Mouse (Mus musculus) adrenal gland, postnatal 10 days (tissue): Measurements from ENCODE around the gene Nek9. TPM values are rescaled to one million over a fixed set of nuclear protein-coding genes. Genes with fewer than 3 reads are reported as not detected.

Experiments
- DNase-seq: peaks from one replicate; pipeline ENCODE4 v3.0.0; 2021; ENCODE audit warnings: mixed read lengths
- total RNA-seq, 2 experiments: library from RNA; stranded (reverse); gene quantifications; 2 replicates each; pipeline ENCODE4 v1.2.3; 2021

Gene Nek9
- total RNA-seq, 2 experiments from 2014 or later: 57.5 to 65.8 TPM

GRCm38 (mm10) chr12:85347196-85347595, 8.0 kb upstream of the Nek9 start:
- no peak for DNase-seq

- peak; percentile 66 for DNase-seq
Measured at GRCm38 (mm10) chr12:85346374-85346773, 7.2 kb upstream of the Nek9 start.

GRCm38 (mm10) chr12:85345559-85345958, 6.4 kb upstream of the Nek9 start:
- DNase-seq: no peak

GRCm38 (mm10) chr12:85344252-85344651, 5.1 kb upstream of the Nek9 start:
- no peak for DNase-seq

- no peak for DNase-seq
Measured at GRCm38 (mm10) chr12:85342310-85342709, 3.1 kb upstream of the Nek9 start.

GRCm38 (mm10) chr12:85341131-85341530, 2.0 kb upstream of the Nek9 start:
- DNase-seq: peak; percentile 28

GRCm38 (mm10) chr12:85339947-85340346, 785 bp upstream of the Nek9 start:
- DNase-seq: peak; percentile 30

- no peak for DNase-seq
Measured at GRCm38 (mm10) chr12:85338815-85339214, 347 bp downstream of the Nek9 start.

- DNase-seq: no peak
Measured at GRCm38 (mm10) chr12:85337567-85338311, 1.4 kb downstream of the Nek9 start.

- peak; percentile 57 for DNase-seq
Measured at GRCm38 (mm10) chr12:85330153-85330552, 9.0 kb downstream of the Nek9 start.

GRCm38 (mm10) chr12:85308651-85309050, 30.5 kb downstream of the Nek9 start:
- DNase-seq: no peak

- peak; percentile 89 for DNase-seq
Measured at GRCm38 (mm10) chr12:85305247-85305892, 33.8 kb downstream of the Nek9 start.

GRCm38 (mm10) chr12:85304725-85305124, 34.4 kb downstream of the Nek9 start:
- no peak for DNase-seq

GRCm38 (mm10) chr12:85303256-85303655, 35.9 kb downstream of the Nek9 start:
- DNase-seq: no peak

GRCm38 (mm10) chr12:85298835-85299180, 40.4 kb downstream of the Nek9 start:
- peak; percentile 26 for DNase-seq

- no peak for DNase-seq
Measured at GRCm38 (mm10) chr12:85298127-85298834, 40.9 kb downstream of the Nek9 start.

GRCm38 (mm10) chr12:85297345-85297997, 41.7 kb downstream of the Nek9 start:
- no peak for DNase-seq

GRCm38 (mm10) chr12:85296915-85297314, 42.2 kb downstream of the Nek9 start:
- no peak for DNase-seq

GRCm38 (mm10) chr12:85295506-85295905, 43.7 kb downstream of the Nek9 start:
- DNase-seq: no peak

GRCm38 (mm10) chr12:85292906-85293305, 46.3 kb downstream of the Nek9 start:
- DNase-seq: no peak

GRCm38 (mm10) chr12:85292288-85292687, 46.9 kb downstream of the Nek9 start:
- no peak for DNase-seq

- DNase-seq: no peak
Measured at GRCm38 (mm10) chr12:85291541-85291940, 47.6 kb downstream of the Nek9 start.

GRCm38 (mm10) chr12:85290633-85291032, 48.5 kb downstream of the Nek9 start:
- DNase-seq: no peak
